Mouse (Mus musculus) midbrain, embryonic 15.5 days (tissue): ENCODE results near the gene Cdyl2. TPM values are rescaled to one million over a fixed set of nuclear protein-coding genes. Genes with fewer than 3 reads are reported as not detected.

Source experiments
- ATAC-seq: fragments of 200-750 bp; cut with Nextera tagmentation; replicated peaks from 2 replicates; pipeline ENCODE4 v1.8.0; 2017; ENCODE audit warnings: moderate TSS enrichment
- H3K27ac ChIP-seq: fragments of 300-500 bp; sonication (generic); 2 replicates; pipeline ENCODE4 v1.5.1; 2015; ENCODE audit warnings: mild to moderate bottlenecking, inconsistent platforms
- H3K27me3 ChIP-seq: fragments of 300-500 bp; sonication (generic); replicated peaks from 2 replicates; pipeline ENCODE4 v1.6.1; 2015; ENCODE audit warnings: inconsistent platforms
- H3K36me3 ChIP-seq: fragments of 300-500 bp; sonication (generic); replicated peaks from 2 replicates; pipeline ENCODE4 v1.6.1; 2015; ENCODE audit warnings: inconsistent platforms
- H3K4me1 ChIP-seq: fragments of 300-500 bp; sonication (generic); 2 replicates; pipeline ENCODE4 v1.6.1; 2015; ENCODE audit warnings: inconsistent platforms
- H3K4me2 ChIP-seq: fragments of 300-500 bp; sonication (generic); 2 replicates; pipeline ENCODE4 v1.6.1; 2015; ENCODE audit warnings: inconsistent platforms, mild to moderate bottlenecking, moderate library complexity
- H3K4me3 ChIP-seq: fragments of 300-500 bp; sonication (generic); 2 replicates; pipeline ENCODE4 v1.5.1; 2015; ENCODE audit warnings: mild to moderate bottlenecking, inconsistent platforms
- H3K9ac ChIP-seq: fragments of 300-500 bp; sonication (generic); 2 replicates; pipeline ENCODE4 v1.6.1; 2015; ENCODE audit warnings: mild to moderate bottlenecking, inconsistent platforms
- H3K9me3 ChIP-seq: fragments of 300-500 bp; sonication (generic); 2 replicates; pipeline ENCODE4 v1.6.1; 2016; ENCODE audit warnings: inconsistent platforms
- WGBS: fragments of 180-500 bp; shearing (Covaris S2); methylation state at CpG from one replicate; pipeline ENCODE4 v1.1.7; 2015; ENCODE audit warnings: mixed read lengths; 5-methylcytosine and 5-hydroxymethylcytosine counted together
- polyA plus RNA-seq: library from polyadenylated mRNA; unstranded; fragments of >200 nt; fragmentation: Nextera tagmentation; extraction: Ambion mirVana; gene quantifications from 2 replicates; pipeline ENCODE4 v1.2.1, GENCODE M21; 2015

Gene Cdyl2
- polyA plus RNA-seq, 1 experiment from 2014 or later = 12.8 TPM

GRCm38 (mm10) chr8:116668977-116669376 is 63.8 kb downstream of the Cdyl2 start:
- Histone ChIP-seq H3K9ac (no peak overlapping the region), H3K36me3 (no peaks in the 10 kb centered on the region), H3K27me3 (no peaks in the 10 kb centered on the region), H3K4me2 (no peak overlapping the region), H3K4me3 (no peak overlapping the region), H3K9me3 (no peaks in the 10 kb centered on the region), H3K4me1 (no peaks in the 10 kb centered on the region), H3K27ac (no peak overlapping the region)
- WGBS = 95% methylated on average over 7 of the region's 7 CpGs
- no peak for ATAC-seq

GRCm38 (mm10) chr8:116666781-116667325 is 65.9 kb downstream of the Cdyl2 start:
- no peak overlapping the region for H3K4me2 ChIP-seq
- 94% methylated on average over 11 of the region's 11 CpGs for WGBS
- no peaks in the 10 kb centered on the region for H3K36me3 ChIP-seq
- no peaks in the 10 kb centered on the region for H3K4me1 ChIP-seq
- no peak overlapping the region for H3K4me3 ChIP-seq
- no peak for ATAC-seq
- no peaks in the 10 kb centered on the region for H3K9me3 ChIP-seq
- H3K27ac ChIP-seq = no peak overlapping the region
- H3K27me3 ChIP-seq = no peaks in the 10 kb centered on the region
- H3K9ac ChIP-seq = no peak overlapping the region

- Histone ChIP-seq H3K4me2 (no peak overlapping the region), H3K27ac (no peak overlapping the region), H3K27me3 (no peaks in the 10 kb centered on the region), H3K4me1 (no peaks in the 10 kb centered on the region), H3K36me3 (no peaks in the 10 kb centered on the region), H3K9me3 (no peaks in the 10 kb centered on the region), H3K9ac (no peak overlapping the region), H3K4me3 (no peak overlapping the region)
- 92% methylated on average over 1 of the region's 1 CpGs for WGBS
- no peak for ATAC-seq
Measured at GRCm38 (mm10) chr8:116661521-116661920, 71.3 kb downstream of the Cdyl2 start.

GRCm38 (mm10) chr8:116656811-116657210 is 76.0 kb downstream of the Cdyl2 start:
- ATAC-seq = no peak
- H3K27ac ChIP-seq = no peak overlapping the region
- H3K9me3 ChIP-seq = no peaks in the 10 kb centered on the region
- H3K9ac ChIP-seq = no peak overlapping the region
- WGBS = 95% methylated on average over 3 of the region's 3 CpGs
- no peak overlapping the region for H3K4me2 ChIP-seq
- no peak overlapping the region for H3K4me3 ChIP-seq
- H3K36me3 ChIP-seq = no peaks in the 10 kb centered on the region
- H3K27me3 ChIP-seq = no peaks in the 10 kb centered on the region
- no peaks in the 10 kb centered on the region for H3K4me1 ChIP-seq

GRCm38 (mm10) chr8:116654881-116655280 is 77.9 kb downstream of the Cdyl2 start:
- H3K9me3 ChIP-seq = no peaks in the 10 kb centered on the region
- H3K4me1 ChIP-seq = no peaks in the 10 kb centered on the region
- no peak overlapping the region for H3K9ac ChIP-seq
- H3K4me3 ChIP-seq = no peak overlapping the region
- H3K27me3 ChIP-seq = no peaks in the 10 kb centered on the region
- no peak for ATAC-seq
- no peak overlapping the region for H3K4me2 ChIP-seq
- 88% methylated on average over 3 of the region's 3 CpGs for WGBS
- H3K27ac ChIP-seq = no peak overlapping the region
- no peaks in the 10 kb centered on the region for H3K36me3 ChIP-seq

GRCm38 (mm10) chr8:116652949-116653348 is 79.8 kb downstream of the Cdyl2 start:
- Histone ChIP-seq H3K9ac (no peak overlapping the region), H3K36me3 (no peaks in the 10 kb centered on the region), H3K4me2 (no peak overlapping the region), H3K4me3 (no peak overlapping the region), H3K27ac (no peak overlapping the region), H3K27me3 (no peaks in the 10 kb centered on the region), H3K9me3 (no peaks in the 10 kb centered on the region), H3K4me1 (no peaks in the 10 kb centered on the region)
- no peak for ATAC-seq
- WGBS = 52% methylated on average over 4 of the region's 4 CpGs

- H3K9me3 ChIP-seq = no peaks in the 10 kb centered on the region
- no peak overlapping the region for H3K9ac ChIP-seq
- no peak for ATAC-seq
- H3K4me1 ChIP-seq = no peaks in the 10 kb centered on the region
- WGBS = 83% methylated on average over 16 of the region's 16 CpGs
- H3K27me3 ChIP-seq = no peaks in the 10 kb centered on the region
- H3K27ac ChIP-seq = no peak overlapping the region
- no peak overlapping the region for H3K4me2 ChIP-seq
- no peaks in the 10 kb centered on the region for H3K36me3 ChIP-seq
- no peak overlapping the region for H3K4me3 ChIP-seq
Measured at GRCm38 (mm10) chr8:116649975-116650725, 82.6 kb downstream of the Cdyl2 start.

GRCm38 (mm10) chr8:116645376-116645775 is 87.4 kb downstream of the Cdyl2 start:
- no peak overlapping the region for H3K4me3 ChIP-seq
- WGBS = 90% methylated on average over 4 of the region's 4 CpGs
- ATAC-seq = no peak
- H3K27me3 ChIP-seq = no peaks in the 10 kb centered on the region
- H3K4me2 ChIP-seq = no peak overlapping the region
- no peak overlapping the region for H3K9ac ChIP-seq
- no peaks in the 10 kb centered on the region for H3K36me3 ChIP-seq
- no peaks in the 10 kb centered on the region for H3K4me1 ChIP-seq
- H3K9me3 ChIP-seq = no peaks in the 10 kb centered on the region
- no peak overlapping the region for H3K27ac ChIP-seq

- Histone ChIP-seq H3K27ac (no peak overlapping the region), H3K36me3 (no peaks in the 10 kb centered on the region), H3K9me3 (no peaks in the 10 kb centered on the region), H3K4me2 (no peak overlapping the region), H3K4me1 (no peaks in the 10 kb centered on the region), H3K4me3 (no peak overlapping the region), H3K27me3 (no peaks in the 10 kb centered on the region), H3K9ac (no peak overlapping the region)
- ATAC-seq = no peak
- 89% methylated on average over 10 of the region's 10 CpGs for WGBS
Measured at GRCm38 (mm10) chr8:116640925-116641324, 91.9 kb downstream of the Cdyl2 start.

GRCm38 (mm10) chr8:116637998-116638397 is 94.8 kb downstream of the Cdyl2 start:
- H3K9me3 ChIP-seq = no peaks in the 10 kb centered on the region
- H3K9ac ChIP-seq = no peak overlapping the region
- H3K36me3 ChIP-seq = no peaks in the 10 kb centered on the region
- no peaks in the 10 kb centered on the region for H3K27me3 ChIP-seq
- no peaks in the 10 kb centered on the region for H3K4me1 ChIP-seq
- no peak overlapping the region for H3K4me3 ChIP-seq
- no peak overlapping the region for H3K27ac ChIP-seq
- ATAC-seq = no peak
- WGBS = 80% methylated on average over 4 of the region's 4 CpGs
- no peak overlapping the region for H3K4me2 ChIP-seq

- Histone ChIP-seq H3K4me2 (no peak overlapping the region), H3K27me3 (no peaks in the 10 kb centered on the region), H3K9me3 (no peaks in the 10 kb centered on the region), H3K36me3 (no peaks in the 10 kb centered on the region), H3K9ac (no peak overlapping the region), H3K4me3 (no peak overlapping the region), H3K27ac (no peak overlapping the region), H3K4me1 (no peaks in the 10 kb centered on the region)
- 92% methylated on average over 7 of the region's 7 CpGs for WGBS
- no peak for ATAC-seq
Measured at GRCm38 (mm10) chr8:116637193-116637592, 95.6 kb downstream of the Cdyl2 start.

- ATAC-seq = no peak
- Histone ChIP-seq H3K9ac (no peak overlapping the region), H3K9me3 (no peaks in the 10 kb centered on the region), H3K27ac (no peak overlapping the region), H3K4me1 (no peaks in the 10 kb centered on the region), H3K36me3 (no peaks in the 10 kb centered on the region), H3K27me3 (no peaks in the 10 kb centered on the region), H3K4me3 (no peak overlapping the region), H3K4me2 (no peak overlapping the region)
- 90% methylated on average over 10 of the region's 10 CpGs for WGBS
Measured at GRCm38 (mm10) chr8:116636396-116636795, 96.4 kb downstream of the Cdyl2 start.

GRCm38 (mm10) chr8:116635972-116636371 is 96.8 kb downstream of the Cdyl2 start:
- H3K4me1 ChIP-seq = no peaks in the 10 kb centered on the region
- 93% methylated on average over 8 of the region's 8 CpGs for WGBS
- no peak for ATAC-seq
- no peaks in the 10 kb centered on the region for H3K9me3 ChIP-seq
- H3K27ac ChIP-seq = no peak overlapping the region
- no peaks in the 10 kb centered on the region for H3K36me3 ChIP-seq
- no peaks in the 10 kb centered on the region for H3K27me3 ChIP-seq
- no peak overlapping the region for H3K9ac ChIP-seq
- no peak overlapping the region for H3K4me2 ChIP-seq
- H3K4me3 ChIP-seq = no peak overlapping the region
